In the genomic region with DNA sequence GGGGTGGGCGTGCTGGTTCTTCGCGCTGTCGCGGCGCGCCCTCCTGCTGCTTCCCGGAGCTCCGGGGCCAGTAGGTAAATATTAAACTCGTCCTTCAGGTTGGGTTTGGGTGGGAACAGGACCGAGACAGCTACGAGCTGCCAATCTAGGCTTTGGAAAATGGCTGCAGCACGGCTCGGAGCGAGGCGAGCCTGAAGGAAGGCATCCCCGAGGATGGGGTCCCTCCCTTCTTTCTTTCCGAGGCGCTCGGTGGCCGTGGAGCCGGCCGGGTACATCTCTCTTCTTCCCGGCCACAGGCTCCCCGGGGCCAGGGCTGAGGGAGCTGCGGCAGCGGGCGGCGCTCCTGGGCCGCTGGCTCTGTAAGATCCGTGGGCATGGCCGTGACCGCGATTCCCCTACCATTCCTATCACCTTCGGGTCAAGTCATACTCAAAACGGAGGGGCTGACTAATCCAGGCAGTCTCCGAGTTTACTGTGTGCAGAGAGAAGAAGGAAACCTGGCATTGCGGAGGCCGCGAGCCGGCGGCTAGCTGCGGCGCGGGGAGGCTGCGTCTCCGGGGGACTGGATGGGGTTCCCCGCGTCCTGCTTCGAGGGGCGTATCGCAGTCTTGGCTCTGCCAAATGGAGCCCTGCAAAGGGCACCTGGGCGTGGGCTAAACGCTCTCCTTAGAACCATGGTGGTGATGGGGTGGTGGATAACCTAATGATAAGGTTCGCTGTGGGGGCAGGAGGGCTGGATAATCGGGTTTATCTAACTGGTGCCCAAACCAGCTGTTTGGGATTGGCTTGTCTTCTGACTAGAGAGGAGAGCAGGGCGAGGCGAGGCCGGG, we compare ENCODE assay signal across 8 mouse cellular contexts. TPM values are rescaled to one million over a fixed set of nuclear protein-coding genes. Genes with fewer than 3 reads are reported as not detected.
A peak's percentile ranks its signal among the peaks of the same experiment; 100 is the strongest.
DNase-seq lines count a peak whose midpoint lies in the region; ATAC-seq and TF ChIP-seq lines count a peak whose summit lies in the region.

No protein-coding gene starts in this region.

- peak; percentile 79 for ATAC-seq in intestine, embryonic 16.5 days
- ATAC-seq in monocyte, adult 5-6 weeks (replicated peaks; ENCODE audit: insufficient number of reproducible peaks, low FRiP score, low TSS enrichment, poor library complexity, severe bottlenecking), result no peak

- H3K9me3 ChIP-seq in MEL (replicated peaks; ENCODE audit: insufficient read depth, low read length), result no peaks in the 10 kb centered on the region
- no peaks in the 10 kb centered on the region for H3K9me3 ChIP-seq in intestine, embryonic 16.5 days (ENCODE audit: control insufficient read depth, low read length)

- H3K4me2 ChIP-seq in intestine, embryonic 16.5 days (ENCODE audit: low read depth, low read length), result peak overlapping the region; percentile 92

- H3K36me3 ChIP-seq in MEL (ENCODE audit: control insufficient read depth in 1 of 2, insufficient read depth in 2 of 2, low read length in 2 of 2), result peaks cover 0 to 19% of the 10 kb centered on the region in 2 experiments; a peak in 2 of 4 replicates
- no peaks in the 10 kb centered on the region for H3K36me3 ChIP-seq in intestine, embryonic 16.5 days (ENCODE audit: control insufficient read depth, insufficient read depth, low read length)

- peak overlapping the region; percentile 87 for H3K9ac ChIP-seq in MEL (ENCODE audit: control insufficient read depth, low read depth, low read length, poor library complexity, severe bottlenecking)
- H3K9ac ChIP-seq in intestine, embryonic 16.5 days (ENCODE audit: low read depth, low read length), result peak overlapping the region; percentile 89

- peak overlapping the region; percentile 75 for H3K27ac ChIP-seq in MEL (ENCODE audit: control insufficient read depth, low read depth, low read length)
- peak overlapping the region; percentile 94 for H3K27ac ChIP-seq in intestine, embryonic 16.5 days (ENCODE audit: low read length)

- peaks cover 36% of the 10 kb centered on the region for H3K79me2 ChIP-seq in MEL (ENCODE audit: control insufficient read depth, insufficient read depth, low read length, poor library complexity)

- peak; percentile 40 to 44 for DNase-seq in B cell, adult 2 months
- DNase-seq in MEL (ENCODE audit: low read depth, low spot score), result peak; percentile 61
- peak; percentile 61 for DNase-seq in cerebellum, adult 9-10 months
- peak; percentile 96 for DNase-seq in heart, adult 11 months
- DNase-seq in lung, postnatal 36 days, result peak; percentile 51
- DNase-seq in right cerebral cortex, postnatal 14 days, result peak; percentile 51

- peaks cover 3 to 12% of the 10 kb centered on the region in 2 experiments; a peak in 3 of 4 replicates for H3K4me1 ChIP-seq in MEL (ENCODE audit: control insufficient read depth in 1 of 2, insufficient read depth in 2 of 2, low read length in 2 of 2)
- peaks cover 16% of the 10 kb centered on the region for H3K4me1 ChIP-seq in intestine, embryonic 16.5 days (ENCODE audit: control insufficient read depth, insufficient read depth, low read length)

- no peaks in the 10 kb centered on the region; a peak in 1 of 4 replicates for H3K27me3 ChIP-seq in MEL (ENCODE audit: control insufficient read depth in 1 of 2, insufficient read depth in 2 of 2, low read length in 2 of 2)
- no peaks in the 10 kb centered on the region for H3K27me3 ChIP-seq in intestine, embryonic 16.5 days (replicated peaks; ENCODE audit: control insufficient read depth, insufficient read depth, low read length)

- peak; percentile 53 to 84 for TF ChIP-seq EP300 in MEL (IDR thresholded peaks at IDR 0.05; ENCODE audit: low read depth in 1 of 2, low read length in 2 of 2)

- under 1% methylated on average over 55 of the region's 59 CpGs for WGBS in intestine, embryonic 16.5 days

- no peak for TF ChIP-seq CTCF in MEL (IDR thresholded peaks at IDR 0.05 in 2 of 3, conservative IDR thresholded peaks at IDR 0.05 in 1 of 3; ENCODE audit: control insufficient read depth in 1 of 3, insufficient read depth in 1 of 3, low read depth in 2 of 3, low read length in 3 of 3, poor library complexity in 1 of 3, severe bottlenecking in 1 of 3)

- TF ChIP-seq RAD21 in MEL (IDR thresholded peaks at IDR 0.05; ENCODE audit: low read depth, low read length), result no peak

- H3K4me3 ChIP-seq in MEL (ENCODE audit: control insufficient read depth in 1 of 2, insufficient read depth in 1 of 2, low read depth in 2 of 2, low read length in 2 of 2), result peak overlapping the region; percentile 73 to 86
- H3K4me3 ChIP-seq in intestine, embryonic 16.5 days (ENCODE audit: low read length), result peak overlapping the region; percentile 78

- peak in 1 of 2 experiments; percentile 36; a peak in 1 of 4 replicates for TF ChIP-seq POLR2A in MEL (IDR thresholded peaks at IDR 0.05; ENCODE audit: control insufficient read depth in 1 of 2, insufficient read depth in 1 of 2, low read depth in 1 of 2, low read length in 2 of 2, poor library complexity in 1 of 2)

TF ChIP-seq in MEL, 35 proteins besides CTCF, POLR2A, EP300 and RAD21:
- TF ChIP-seq RCOR1 (IDR thresholded peaks at IDR 0.05; ENCODE audit: low read depth, low read length) (no peak), MAFK (IDR thresholded peaks at IDR 0.05; ENCODE audit: borderline replicate concordance, low read depth, low read length) (no peak), MEF2A (IDR thresholded peaks at IDR 0.05; ENCODE audit: extremely low read depth, insufficient replicate concordance, low read depth, low read length, poor library complexity, severe bottlenecking) (no peak), ETS1 (IDR thresholded peaks at IDR 0.05; ENCODE audit: low read depth, low read length) (peak; percentile 84), GATA1 (IDR thresholded peaks at IDR 0.05; ENCODE audit: low read depth, low read length) (peak; percentile 76), HCFC1 (IDR thresholded peaks at IDR 0.05; ENCODE audit: low read depth, low read length) (0 out of 2 replicates have a peak, but pooled peaks have one; percentile 34), CHD2 (IDR thresholded peaks at IDR 0.05; ENCODE audit: low read length) (no peak), SMC3 (IDR thresholded peaks at IDR 0.05; ENCODE audit: low read depth, low read length) (no peak), ELF1 (IDR thresholded peaks at IDR 0.05; ENCODE audit: low read depth, low read length) (no peak), MYB (IDR thresholded peaks at IDR 0.05; ENCODE audit: low read depth, low read length) (0 out of 2 replicates have a peak, but pooled peaks have one; percentile 39), TAL1 (IDR thresholded peaks at IDR 0.05; ENCODE audit: low read length) (0 out of 2 replicates have a peak, but pooled peaks have one; percentile 8), E2F4 (IDR thresholded peaks at IDR 0.05; ENCODE audit: borderline replicate concordance, low read depth, low read length) (no peak), CHD1 (IDR thresholded peaks at IDR 0.05; ENCODE audit: low read depth, low read length) (0 out of 2 replicates have a peak, but pooled peaks have one; percentile 47), POLR2AphosphoS2 (IDR thresholded peaks at IDR 0.05; ENCODE audit: low read length) (no peak), MAZ (IDR thresholded peaks at IDR 0.05; ENCODE audit: low read depth, low read length) (no peak), TCF12 (IDR thresholded peaks at IDR 0.05; ENCODE audit: low read depth, low read length) (peak; percentile 76), ZKSCAN1 (IDR thresholded peaks at IDR 0.05; ENCODE audit: low read depth, low read length) (no peak), UBTF (IDR thresholded peaks at IDR 0.05; ENCODE audit: borderline replicate concordance, insufficient read depth, low read depth, low read length) (0 out of 2 replicates have a peak, but pooled peaks have one; percentile 57), SIN3A (IDR thresholded peaks at IDR 0.05; ENCODE audit: low read length) (peak; percentile 42)

RNA-seq across cellular contexts. Expression of a gene that starts 0.6 kb away (rescaled TPM):
- 8.6 and 9.2 TPM in 2 replicates for total RNA-seq in MEL (2012; rRNA removed)
- 10 to 100 TPM in 1 of 2 experiments, not detected in 1; 12.0 TPM for polyA plus RNA-seq in MEL (2012; ENCODE audit: insufficient read depth in 1 of 2, insufficient read length in 2 of 2, low read depth in 1 of 2, low replicate concordance in 2 of 2, missing spikeins in 1 of 2)
- polyA plus RNA-seq in intestine, embryonic 16.5 days (2015; fragmentation: Nextera tagmentation; extraction: Ambion mirVana), result 7.6 and 7.7 TPM in 2 replicates
- total RNA-seq in monocyte, adult 5-6 weeks (2017), result 8.3 to 15.2 TPM (median 13.8 TPM) in 3 replicates

Comparison
In these comparisons a context has a peak if more than half of its experiments do, and no peak if none do; other contexts are left out.
1. DNase-seq: peak in every context shown above with its lines; median percentile 96 in heart, adult 11 months; 61 in MEL; 61 in cerebellum, adult 9-10 months; 51 in lung, postnatal 36 days; 51 in right cerebral cortex, postnatal 14 days; 42 in B cell, adult 2 months.